Mouse (Mus musculus): ENCODE data around the gene Syne2. TPM values are rescaled to one million over a fixed set of nuclear protein-coding genes. Genes with fewer than 3 reads are reported as not detected.
"Not testable (repeated sequence)": the region's sequence is repeated elsewhere in the genome, so short reads cannot be mapped to it uniquely, and the experiment has no call there.

Gene Syne2
- 75.2 and 97.5 TPM in 2 replicates for polyA plus RNA-seq (2014; fragmentation: Nextera tagmentation; extraction: Ambion mirVana)

DNA sequence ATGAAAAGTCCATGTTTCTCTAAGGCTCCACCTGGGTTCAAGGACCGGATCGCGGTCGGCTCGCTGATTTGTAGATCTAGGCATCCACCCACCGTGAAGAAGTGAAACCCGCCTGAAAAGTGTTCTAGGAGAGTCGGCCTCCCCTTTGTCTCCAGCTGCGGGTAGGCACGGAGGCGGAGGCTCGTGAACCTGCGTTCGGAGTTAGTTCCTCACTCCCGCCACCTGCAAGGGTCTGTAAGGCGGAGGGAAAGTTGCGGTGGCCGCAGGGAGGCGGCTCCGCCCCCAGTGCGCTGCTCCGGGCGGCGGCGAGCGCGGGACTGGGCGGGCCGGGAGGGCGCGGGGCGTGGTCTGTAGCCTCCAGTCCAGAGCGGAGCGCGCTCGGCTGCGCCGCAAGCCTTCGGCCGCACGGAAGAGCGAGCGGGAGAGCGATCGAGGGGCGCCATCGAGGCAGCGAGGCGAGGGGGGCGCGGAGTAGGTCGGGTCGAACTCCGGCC, at the start of gene Syne2:
TSS of gene Syne2 (plus strand) at position 176 of the 494 bp plus-strand sequence.
- Histone ChIP-seq H3K27me3 (ENCODE audit: control insufficient read depth, insufficient read depth, low read length) (no peaks in the 10 kb centered on the region), H3K4me3 (ENCODE audit: low read depth, low read length) (peak within 1 kb of the TSS; percentile 95), H3K4me2 (replicated peaks; ENCODE audit: low read depth, low read length) (peak within 1 kb of the TSS; percentile 57), H3K36me3 (ENCODE audit: control insufficient read depth, insufficient read depth, low read length) (no peaks in the 10 kb centered on the region), H3K4me1 (replicated peaks; ENCODE audit: control insufficient read depth, insufficient read depth, low read length) (peaks cover 6% of the 10 kb centered on the region; the same call in 1 of the 2 replicates), H3K9me3 (ENCODE audit: control insufficient read depth, low read length) (no peaks in the 10 kb centered on the region), H3K9ac (ENCODE audit: low read depth, low read length) (peak within 1 kb of the TSS; percentile 98), H3K27ac (ENCODE audit: low read depth, low read length) (peak within 1 kb of the TSS; percentile 79)
- DNase-seq (ENCODE audit: low spot score) (peak; percentile 92), ATAC-seq (ENCODE audit: low FRiP score) (peak; percentile 94)
- WGBS: under 1% methylated on average over 47 of the region's 54 CpGs

DNA sequence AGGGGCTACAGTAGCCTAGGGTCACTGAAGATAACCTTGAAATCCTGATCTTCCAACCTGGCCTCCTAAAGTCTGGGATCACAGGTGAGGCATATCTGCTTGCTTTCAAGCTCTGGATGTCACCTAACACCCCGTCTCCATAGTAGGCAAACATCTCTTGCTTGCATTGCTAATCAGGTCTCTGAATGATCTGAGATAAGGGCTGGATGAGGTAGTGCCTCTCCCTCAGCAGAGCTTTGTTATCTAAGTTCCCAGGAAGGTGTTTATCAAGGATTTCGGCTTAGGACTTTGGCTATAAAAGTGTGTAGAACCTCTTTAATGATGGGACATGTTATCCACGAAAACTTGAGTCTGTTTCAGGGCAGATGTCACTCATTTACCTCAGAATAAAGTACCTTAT, 46.5 kb upstream of the Syne2 start:
- Histone ChIP-seq H3K27me3 (ENCODE audit: control insufficient read depth, insufficient read depth, low read length) (no peaks in the 10 kb centered on the region), H3K36me3 (ENCODE audit: control insufficient read depth, insufficient read depth, low read length) (no peaks in the 10 kb centered on the region), H3K4me1 (replicated peaks; ENCODE audit: control insufficient read depth, insufficient read depth, low read length) (no peaks in the 10 kb centered on the region), H3K27ac (ENCODE audit: low read depth, low read length) (no peak overlapping the region), H3K9me3 (ENCODE audit: control insufficient read depth, low read length) (no peaks in the 10 kb centered on the region), H3K9ac (ENCODE audit: low read depth, low read length) (no peak overlapping the region), H3K4me2 (replicated peaks; ENCODE audit: low read depth, low read length) (no peak overlapping the region), H3K4me3 (ENCODE audit: low read depth, low read length) (no peak overlapping the region)
- ATAC-seq (ENCODE audit: low FRiP score) (no peak), DNase-seq (ENCODE audit: low spot score) (no peak)
- 57% methylated on average over 3 of the region's 3 CpGs for WGBS

DNA sequence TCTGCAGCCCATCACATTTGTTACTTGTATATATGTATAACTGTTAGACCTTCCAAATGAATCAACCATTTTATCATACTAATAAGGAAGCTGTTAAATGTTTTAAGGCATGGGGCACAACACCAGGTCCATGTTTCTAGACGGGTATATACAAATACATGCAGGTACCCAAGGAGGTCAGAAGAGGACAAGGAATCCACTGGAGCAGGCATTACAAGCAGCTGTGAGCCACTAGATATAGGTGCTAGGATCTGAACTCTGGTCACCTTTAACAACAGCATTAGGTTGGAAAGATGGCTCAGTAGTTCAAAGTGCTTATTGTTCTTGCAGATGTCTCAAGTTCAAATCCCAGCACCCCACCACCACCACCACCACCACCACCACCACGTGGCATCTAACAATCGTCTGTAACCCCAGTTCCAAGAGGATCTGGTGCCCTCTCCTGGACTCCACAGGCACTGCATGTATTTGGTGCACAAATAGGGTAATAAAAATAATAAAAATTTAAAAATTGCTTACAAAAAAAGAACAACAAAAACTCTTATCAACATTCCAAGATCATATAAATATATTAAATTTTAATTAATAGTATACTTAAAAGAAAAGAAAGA, 45.4 kb upstream of the Syne2 start:
- 34% methylated on average over 3 of the region's 3 CpGs for WGBS
- H3K4me2 ChIP-seq (replicated peaks; ENCODE audit: low read depth, low read length): no peak overlapping the region

DNA sequence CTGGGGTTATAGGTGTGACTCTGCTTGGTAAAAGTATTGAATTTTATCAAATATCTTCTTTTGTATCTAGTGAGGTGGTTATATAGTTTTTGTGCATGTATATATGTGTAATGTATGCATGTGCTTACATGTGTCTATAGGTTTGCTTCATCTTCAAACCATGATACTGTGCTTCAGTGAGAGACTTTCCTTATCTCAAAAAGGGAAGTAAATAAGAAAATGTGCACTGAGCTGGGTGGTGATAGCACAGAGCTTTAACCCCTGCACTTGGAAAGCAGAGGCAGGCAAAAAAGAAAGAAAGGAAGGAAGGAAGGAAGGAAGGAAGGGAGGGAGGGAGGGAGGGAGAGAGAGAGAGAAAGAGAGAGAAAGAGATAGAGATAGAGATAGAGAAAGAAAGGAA, 36.5 kb upstream of the Syne2 start:
- Histone ChIP-seq H3K27me3 (ENCODE audit: control insufficient read depth, insufficient read depth, low read length) (no peaks in the 10 kb centered on the region), H3K36me3 (ENCODE audit: control insufficient read depth, insufficient read depth, low read length) (no peaks in the 10 kb centered on the region), H3K4me1 (replicated peaks; ENCODE audit: control insufficient read depth, insufficient read depth, low read length) (no peaks in the 10 kb centered on the region), H3K4me2 (replicated peaks; ENCODE audit: low read depth, low read length) (no peak overlapping the region), H3K27ac (ENCODE audit: low read depth, low read length) (no peak overlapping the region), H3K4me3 (ENCODE audit: low read depth, low read length) (no peak overlapping the region), H3K9me3 (ENCODE audit: control insufficient read depth, low read length) (no peaks in the 10 kb centered on the region), H3K9ac (ENCODE audit: low read depth, low read length) (no peak overlapping the region)
- no peak for ATAC-seq (ENCODE audit: low FRiP score)
- DNase-seq (ENCODE audit: low spot score): no peak

More for the DNA sequence above, 45.4 kb upstream of the Syne2 start:
- no peaks in the 10 kb centered on the region for H3K36me3 ChIP-seq (ENCODE audit: control insufficient read depth, insufficient read depth, low read length)
- ATAC-seq (ENCODE audit: low FRiP score) (no peak), DNase-seq (ENCODE audit: low spot score) (peak; percentile 67)
- no peaks in the 10 kb centered on the region for H3K9me3 ChIP-seq (ENCODE audit: control insufficient read depth, low read length)
- H3K4me1 ChIP-seq (replicated peaks; ENCODE audit: control insufficient read depth, insufficient read depth, low read length): no peaks in the 10 kb centered on the region
- H3K27me3 ChIP-seq (ENCODE audit: control insufficient read depth, insufficient read depth, low read length): no peaks in the 10 kb centered on the region
- H3K27ac ChIP-seq (ENCODE audit: low read depth, low read length): no peak overlapping the region
- H3K9ac ChIP-seq (ENCODE audit: low read depth, low read length): no peak overlapping the region
- no peak overlapping the region for H3K4me3 ChIP-seq (ENCODE audit: low read depth, low read length)

DNA sequence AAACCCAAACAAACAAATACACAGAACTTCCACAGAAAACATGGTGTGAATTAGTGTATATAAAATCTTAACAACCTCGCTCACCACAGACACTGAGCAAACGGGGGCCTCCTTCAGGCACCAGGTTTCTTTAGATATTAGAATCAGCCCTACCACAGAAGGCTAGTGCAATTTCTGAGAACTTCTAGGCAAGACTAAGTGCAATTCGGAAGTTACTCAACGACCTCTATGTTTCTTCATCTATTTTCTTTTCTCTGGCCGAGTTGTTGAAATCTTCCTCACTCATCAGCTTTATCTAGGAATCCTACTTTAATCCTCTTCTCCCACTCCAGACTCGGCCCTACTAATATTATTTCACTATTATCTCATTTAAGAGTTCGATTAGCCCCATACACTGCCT, 35.9 kb upstream of the Syne2 start:
- H3K4me1 ChIP-seq (replicated peaks; ENCODE audit: control insufficient read depth, insufficient read depth, low read length): no peaks in the 10 kb centered on the region
- ATAC-seq (ENCODE audit: low FRiP score) (no peak), DNase-seq (ENCODE audit: low spot score) (no peak)
- H3K4me2 ChIP-seq (replicated peaks; ENCODE audit: low read depth, low read length): no peak overlapping the region
- 85% methylated on average over 7 of the region's 7 CpGs for WGBS
- no peak overlapping the region for H3K9ac ChIP-seq (ENCODE audit: low read depth, low read length)
- H3K4me3 ChIP-seq (ENCODE audit: low read depth, low read length): no peak overlapping the region
- H3K36me3 ChIP-seq (ENCODE audit: control insufficient read depth, insufficient read depth, low read length): no peaks in the 10 kb centered on the region
- no peaks in the 10 kb centered on the region for H3K9me3 ChIP-seq (ENCODE audit: control insufficient read depth, low read length)
- no peaks in the 10 kb centered on the region for H3K27me3 ChIP-seq (ENCODE audit: control insufficient read depth, insufficient read depth, low read length)
- H3K27ac ChIP-seq (ENCODE audit: low read depth, low read length): no peak overlapping the region

DNA sequence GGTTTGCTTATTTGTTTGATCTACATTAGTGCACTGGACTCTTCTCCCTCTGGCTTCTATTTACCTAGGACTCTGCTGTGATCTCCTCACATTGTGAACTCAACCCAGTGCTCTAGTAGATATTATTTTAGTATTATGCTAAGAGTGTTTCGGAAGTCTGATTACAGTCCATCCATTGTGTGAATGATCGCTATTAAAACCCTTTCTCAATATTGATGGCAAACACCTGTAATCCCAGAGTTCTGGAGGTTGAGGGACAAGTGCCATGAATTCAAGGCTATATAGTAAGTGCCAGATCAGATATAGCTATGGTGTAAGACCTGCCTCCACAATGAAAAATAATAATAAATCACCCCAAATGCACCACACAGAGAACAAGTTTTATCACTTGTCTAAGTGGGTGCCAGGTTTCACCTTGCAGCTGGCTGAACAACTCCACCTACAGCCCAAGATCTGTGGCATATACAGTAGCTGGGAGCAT, 33.6 kb upstream of the Syne2 start:
- DNase-seq (ENCODE audit: low spot score) (no peak), ATAC-seq (ENCODE audit: low FRiP score) (no peak)
- Histone ChIP-seq H3K4me2 (replicated peaks; ENCODE audit: low read depth, low read length) (no peak overlapping the region), H3K9me3 (ENCODE audit: control insufficient read depth, low read length) (no peaks in the 10 kb centered on the region), H3K36me3 (ENCODE audit: control insufficient read depth, insufficient read depth, low read length) (no peaks in the 10 kb centered on the region), H3K4me1 (replicated peaks; ENCODE audit: control insufficient read depth, insufficient read depth, low read length) (no peaks in the 10 kb centered on the region), H3K4me3 (ENCODE audit: low read depth, low read length) (no peak overlapping the region), H3K9ac (ENCODE audit: low read depth, low read length) (no peak overlapping the region), H3K27me3 (ENCODE audit: control insufficient read depth, insufficient read depth, low read length) (no peaks in the 10 kb centered on the region), H3K27ac (ENCODE audit: low read depth, low read length) (no peak overlapping the region)
- WGBS: 89% methylated on average over 2 of the region's 2 CpGs

DNA sequence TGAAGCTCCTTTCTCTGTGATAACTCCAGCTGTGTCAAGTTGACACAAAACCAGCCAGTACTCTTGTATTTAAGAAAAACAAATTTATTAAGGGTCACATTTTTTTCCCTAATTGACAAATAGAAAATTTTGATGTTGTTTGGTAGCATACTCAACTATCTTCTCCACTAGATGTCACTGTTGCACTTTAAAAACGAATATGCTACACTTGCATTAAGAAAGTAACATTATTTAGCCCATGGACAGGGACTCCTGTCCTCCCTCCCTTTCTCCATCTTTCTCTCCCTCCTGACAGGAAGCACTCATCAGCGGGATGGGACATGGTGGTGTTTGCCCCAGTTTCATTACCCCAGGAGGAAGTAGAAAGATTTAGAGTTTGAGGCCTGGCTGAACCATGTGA, 31.3 kb upstream of the Syne2 start:
- not testable (repeated sequence) for H3K36me3 ChIP-seq (ENCODE audit: control insufficient read depth, insufficient read depth, low read length); ATAC-seq (ENCODE audit: low FRiP score); H3K4me1 ChIP-seq (replicated peaks; ENCODE audit: control insufficient read depth, insufficient read depth, low read length); H3K4me2 ChIP-seq (replicated peaks; ENCODE audit: low read depth, low read length); H3K9ac ChIP-seq (ENCODE audit: low read depth, low read length); H3K9me3 ChIP-seq (ENCODE audit: control insufficient read depth, low read length); H3K4me3 ChIP-seq (ENCODE audit: low read depth, low read length); H3K27ac ChIP-seq (ENCODE audit: low read depth, low read length); H3K27me3 ChIP-seq (ENCODE audit: control insufficient read depth, insufficient read depth, low read length)
- DNase-seq (ENCODE audit: low spot score): peak; percentile 70
- 0% methylated on average over 2 of the region's 2 CpGs for WGBS

DNA sequence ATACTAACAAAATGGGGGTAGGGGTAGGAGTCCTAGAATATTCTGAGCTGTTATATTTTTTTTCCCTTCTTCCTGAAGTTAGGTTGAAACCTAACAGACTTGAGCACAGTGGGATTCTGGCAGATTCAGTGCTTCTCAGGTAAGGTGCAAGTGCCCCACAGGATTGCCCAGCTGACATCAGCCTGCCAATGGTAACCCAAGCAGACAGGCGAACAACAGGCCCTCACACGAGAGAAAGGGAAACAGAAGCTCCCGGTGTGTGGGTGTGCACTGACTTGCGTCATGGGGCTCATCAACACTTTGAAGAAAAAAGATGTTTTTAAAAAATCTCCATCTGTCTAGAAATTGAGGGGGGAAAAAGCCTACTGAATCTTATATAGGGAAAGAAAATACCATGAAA, 28.5 kb upstream of the Syne2 start:
- WGBS: 70% methylated on average over 4 of the region's 4 CpGs
- Histone ChIP-seq H3K4me3 (ENCODE audit: low read depth, low read length) (no peak overlapping the region), H3K27ac (ENCODE audit: low read depth, low read length) (no peak overlapping the region), H3K4me2 (replicated peaks; ENCODE audit: low read depth, low read length) (no peak overlapping the region), H3K27me3 (ENCODE audit: control insufficient read depth, insufficient read depth, low read length) (no peaks in the 10 kb centered on the region), H3K9ac (ENCODE audit: low read depth, low read length) (no peak overlapping the region), H3K9me3 (ENCODE audit: control insufficient read depth, low read length) (no peaks in the 10 kb centered on the region), H3K4me1 (replicated peaks; ENCODE audit: control insufficient read depth, insufficient read depth, low read length) (no peaks in the 10 kb centered on the region), H3K36me3 (ENCODE audit: control insufficient read depth, insufficient read depth, low read length) (no peaks in the 10 kb centered on the region)
- no peak for ATAC-seq (ENCODE audit: low FRiP score)
- no peak for DNase-seq (ENCODE audit: low spot score)

DNA sequence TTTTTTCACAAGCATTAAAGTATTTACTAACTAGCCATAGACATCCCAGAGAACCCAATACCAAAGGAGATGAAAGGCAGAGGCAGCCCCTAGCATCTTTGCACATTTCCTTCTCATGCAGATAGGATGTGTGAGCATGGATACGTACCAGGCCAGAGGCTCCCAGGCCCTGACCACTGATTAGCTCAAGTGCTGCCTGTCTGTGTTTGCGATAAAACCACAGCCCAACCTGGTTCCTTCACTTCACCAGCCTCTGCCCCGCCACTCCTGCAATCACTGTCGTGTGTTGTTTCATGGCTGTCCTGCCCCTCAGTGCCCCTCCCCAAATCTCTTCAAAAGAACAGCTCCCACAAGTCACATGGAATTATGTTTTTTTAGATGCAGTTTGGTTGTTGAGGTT, 23.4 kb upstream of the Syne2 start:
- Histone ChIP-seq H3K27ac (ENCODE audit: low read depth, low read length) (no peak overlapping the region), H3K4me3 (ENCODE audit: low read depth, low read length) (no peak overlapping the region), H3K27me3 (ENCODE audit: control insufficient read depth, insufficient read depth, low read length) (no peaks in the 10 kb centered on the region), H3K36me3 (ENCODE audit: control insufficient read depth, insufficient read depth, low read length) (no peaks in the 10 kb centered on the region), H3K9me3 (ENCODE audit: control insufficient read depth, low read length) (no peaks in the 10 kb centered on the region), H3K4me2 (replicated peaks; ENCODE audit: low read depth, low read length) (no peak overlapping the region), H3K9ac (ENCODE audit: low read depth, low read length) (no peak overlapping the region), H3K4me1 (replicated peaks; ENCODE audit: control insufficient read depth, insufficient read depth, low read length) (no peaks in the 10 kb centered on the region)
- ATAC-seq (ENCODE audit: low FRiP score) (no peak), DNase-seq (ENCODE audit: low spot score) (no peak)
- WGBS: 75% methylated on average over 4 of the region's 4 CpGs

All from hindbrain, embryonic 11.5 days (tissue).